Mouse (Mus musculus): ENCODE results near the gene Mak. TPM values are rescaled to one million over a fixed set of nuclear protein-coding genes. Genes with fewer than 3 reads are reported as not detected.
A peak's percentile ranks its signal among the peaks of the same experiment; 100 is the strongest.
"Not testable (repeated sequence)": the region's sequence is repeated elsewhere in the genome, so short reads cannot be mapped to it uniquely, and the experiment has no call there.

The Mak gene
- total RNA-seq, 2 experiments from 2014 or later: 3.1 to 3.9 TPM

DNA sequence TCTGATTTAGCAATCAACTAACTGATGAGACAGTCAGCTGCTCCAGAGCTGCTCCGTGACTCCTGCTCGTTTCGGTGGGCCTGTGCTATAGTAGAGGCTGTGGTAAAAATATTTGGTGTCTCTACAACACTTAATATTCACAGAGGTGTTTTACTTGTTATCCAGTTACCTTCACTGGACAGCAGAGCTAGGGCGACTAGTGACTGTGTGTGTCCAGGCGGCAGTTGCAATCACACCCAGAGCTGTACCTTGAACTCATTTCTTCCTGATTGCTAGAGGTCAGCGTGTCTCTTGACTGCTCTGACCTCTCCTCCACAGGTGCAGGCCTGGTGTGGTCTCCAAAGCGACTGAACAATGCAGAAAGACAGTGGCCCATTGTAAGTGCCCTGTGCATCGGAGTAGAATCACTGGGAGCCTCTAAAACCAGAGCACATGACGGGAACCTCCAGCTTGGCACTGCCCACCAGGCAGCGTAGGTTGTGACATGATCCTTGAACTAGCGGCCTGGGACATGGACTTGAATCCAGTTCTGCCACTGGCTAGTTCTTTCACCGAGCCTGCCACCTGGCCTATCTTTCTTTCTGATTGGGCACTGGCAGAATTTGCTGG lies 62.6 kb downstream of the Mak start:
- intact Hi-C loops (cut with DNase I): loop anchor here (1.0 kb wide), 1 partner anchor 16 kb away; the partner anchor contains the start of gene Pak1ip1
- H3K27ac ChIP-seq: peak overlapping the region; percentile 90
- no peak for DNase-seq (ENCODE audit: extremely low spot score in 1 of 2, low spot score in 2 of 2)
- TF ChIP-seq CTCF (IDR thresholded peaks at IDR 0.05): no peak
- peak overlapping the region; percentile 60 for H3K4me3 ChIP-seq

- peak within 1 kb of the TSS; percentile 90 for H3K27ac ChIP-seq
- peak; percentile 92 to 94 for DNase-seq (ENCODE audit: extremely low spot score in 1 of 2, low spot score in 2 of 2)
- peak within 1 kb of the TSS; percentile 60 for H3K4me3 ChIP-seq
- intact Hi-C loops (cut with DNase I): loop anchor here (1.0 kb wide), 1 partner anchor 15 kb away; the partner anchor contains the start of gene Pak1ip1
- TF ChIP-seq CTCF (IDR thresholded peaks at IDR 0.05): no peak
Observed at GRCm38 (mm10) chr13:41015829-41016634, 63.5 kb downstream of the Mak start, which contains the start of gene Tmem14c. Gene Tmem14c, plus strand, starts transcription at chr13:41016292.

DNA sequence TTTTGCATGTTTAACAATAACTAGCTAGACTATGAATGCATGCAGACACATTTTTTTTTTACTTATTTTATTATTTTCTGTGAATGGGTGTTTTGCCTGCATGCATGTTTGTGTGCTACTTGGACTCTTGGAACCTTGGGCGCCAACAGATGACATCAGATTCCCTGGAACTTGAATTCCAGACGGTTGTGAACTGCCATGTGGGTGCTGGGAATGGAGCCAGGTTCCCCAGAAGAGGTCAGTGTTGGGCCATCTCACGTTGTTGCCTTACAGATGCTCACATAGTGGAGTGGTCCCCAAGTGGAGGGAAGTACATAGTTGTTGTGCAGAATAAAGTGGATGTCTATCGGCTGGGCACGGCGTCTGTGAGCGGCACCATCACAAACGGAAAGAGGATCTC lies 70.6 kb downstream of the Mak start:
- H3K4me3 ChIP-seq: no peak overlapping the region
- H3K27ac ChIP-seq: no peak overlapping the region
- no peak for TF ChIP-seq CTCF (IDR thresholded peaks at IDR 0.05)
- intact Hi-C loops (cut with DNase I): no loop called here
- no peak for DNase-seq (ENCODE audit: extremely low spot score in 1 of 2, low spot score in 2 of 2)

GRCm38 (mm10) chr13:41008271-41008670 lies 71.2 kb downstream of the Mak start:
- H3K4me3 ChIP-seq: no peak overlapping the region
- no peak for DNase-seq (ENCODE audit: extremely low spot score in 1 of 2, low spot score in 2 of 2)
- no peak overlapping the region for H3K27ac ChIP-seq
- intact Hi-C loops (cut with DNase I): no loop called here
- no peak for TF ChIP-seq CTCF (IDR thresholded peaks at IDR 0.05)

GRCm38 (mm10) chr13:41006244-41006643 lies 73.3 kb downstream of the Mak start:
- intact Hi-C loops (cut with DNase I): no loop called here
- Histone ChIP-seq H3K4me3 (no peak overlapping the region), H3K27ac (no peak overlapping the region)
- no peak for TF ChIP-seq CTCF (IDR thresholded peaks at IDR 0.05)
- DNase-seq (ENCODE audit: extremely low spot score in 1 of 2, low spot score in 2 of 2): no peak

DNA sequence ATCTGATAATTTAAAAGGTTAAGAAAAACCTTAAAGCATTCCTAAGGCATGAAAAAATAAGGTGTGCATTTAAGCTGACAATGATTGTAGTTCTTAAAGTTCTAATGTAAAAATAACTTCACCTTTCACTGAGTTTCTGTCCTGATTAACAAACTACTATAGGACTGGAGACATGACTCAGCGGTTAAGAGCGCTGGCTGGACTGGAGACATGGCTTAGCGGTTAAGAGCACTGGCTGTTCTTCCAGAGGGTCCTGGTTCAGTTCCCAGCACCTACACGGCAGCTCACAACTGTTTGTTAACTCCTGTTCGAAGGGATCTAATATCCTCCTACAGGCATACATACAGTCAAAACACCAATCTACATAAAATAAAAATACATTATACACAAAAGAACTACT lies 77.5 kb downstream of the Mak start:
- TF ChIP-seq CTCF (IDR thresholded peaks at IDR 0.05): no peak
- no peak overlapping the region for H3K27ac ChIP-seq
- DNase-seq (ENCODE audit: extremely low spot score in 1 of 2, low spot score in 2 of 2): no peak
- intact Hi-C loops (cut with DNase I): loop anchor here (5.0 kb wide), 1 partner anchor 240 kb away; no protein-coding TSS in a partner anchor
- peak overlapping the region; percentile 63 for H3K4me3 ChIP-seq

- intact Hi-C loops (cut with DNase I): loop anchor here (1.0 to 5.0 kb wide), 2 partner anchors 15 to 241 kb away; partner anchors contain the start of gene Tmem14c
- peak; percentile 93 to 94 for DNase-seq (ENCODE audit: extremely low spot score in 1 of 2, low spot score in 2 of 2)
- peak within 1 kb of the TSS; percentile 99 for H3K27ac ChIP-seq
- H3K4me3 ChIP-seq: peak within 1 kb of the TSS; percentile 63
- no peak for TF ChIP-seq CTCF (IDR thresholded peaks at IDR 0.05)
Observed at GRCm38 (mm10) chr13:41000926-41001639, 78.4 kb downstream of the Mak start, which contains the start of gene Pak1ip1. Gene Pak1ip1, plus strand, starts transcription at chr13:41001023.

DNA sequence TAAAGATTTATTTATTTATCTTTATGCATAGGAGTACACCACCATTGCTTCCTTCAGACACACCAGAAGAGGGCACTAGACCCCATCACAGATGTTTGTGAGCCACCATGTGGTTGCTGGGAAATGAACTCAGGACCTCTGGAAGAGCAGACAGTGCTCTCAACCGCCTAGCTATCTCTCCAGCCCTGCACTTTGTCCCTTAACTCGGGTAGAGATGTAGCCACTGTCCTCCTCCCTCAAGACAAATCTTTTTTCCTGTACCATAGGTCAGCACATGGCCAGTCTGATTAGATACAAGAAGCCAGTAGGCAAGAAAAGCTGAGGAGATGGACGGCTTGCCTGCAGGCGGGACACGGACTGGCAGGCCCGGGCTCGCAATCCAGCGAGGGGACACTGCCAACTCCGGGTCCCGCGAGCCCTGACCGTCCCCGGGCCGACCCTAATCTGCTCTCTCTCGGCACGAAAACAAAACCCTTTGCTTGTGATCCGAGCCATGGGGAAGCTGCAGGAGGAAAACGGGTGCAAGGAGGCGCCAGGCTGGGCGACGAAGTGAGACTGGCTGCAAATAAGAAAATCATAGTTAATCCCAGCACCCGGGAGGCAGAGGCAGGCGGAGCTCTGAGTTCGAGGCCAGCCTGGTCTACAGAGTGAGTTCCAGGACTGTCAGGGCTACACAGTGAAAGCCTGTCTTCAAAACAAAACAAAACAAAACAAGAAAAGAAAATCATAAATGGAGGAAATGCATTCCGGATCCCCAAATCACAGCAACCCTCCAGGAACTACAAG lies 79.2 kb downstream of the Mak start:
- peak; percentile 60 for TF ChIP-seq CTCF (IDR thresholded peaks at IDR 0.05)
- intact Hi-C loops (cut with DNase I): loop anchor here (5.0 kb wide), 1 partner anchor 242 kb away; no protein-coding TSS in a partner anchor

GRCm38 (mm10) chr13:40998537-40998936 lies 81.0 kb downstream of the Mak start:
- H3K4me3 ChIP-seq; DNase-seq (ENCODE audit: extremely low spot score in 1 of 2, low spot score in 2 of 2); intact Hi-C loops (cut with DNase I); H3K27ac ChIP-seq: not testable (repeated sequence)

More for the DNA sequence above, 79.2 kb downstream of the Mak start:
- peak; percentile 15 to 35 for DNase-seq (ENCODE audit: extremely low spot score in 1 of 2, low spot score in 2 of 2)
- Histone ChIP-seq H3K4me3 (peak overlapping the region; percentile 63), H3K27ac (peak overlapping the region; percentile 99)

DNA sequence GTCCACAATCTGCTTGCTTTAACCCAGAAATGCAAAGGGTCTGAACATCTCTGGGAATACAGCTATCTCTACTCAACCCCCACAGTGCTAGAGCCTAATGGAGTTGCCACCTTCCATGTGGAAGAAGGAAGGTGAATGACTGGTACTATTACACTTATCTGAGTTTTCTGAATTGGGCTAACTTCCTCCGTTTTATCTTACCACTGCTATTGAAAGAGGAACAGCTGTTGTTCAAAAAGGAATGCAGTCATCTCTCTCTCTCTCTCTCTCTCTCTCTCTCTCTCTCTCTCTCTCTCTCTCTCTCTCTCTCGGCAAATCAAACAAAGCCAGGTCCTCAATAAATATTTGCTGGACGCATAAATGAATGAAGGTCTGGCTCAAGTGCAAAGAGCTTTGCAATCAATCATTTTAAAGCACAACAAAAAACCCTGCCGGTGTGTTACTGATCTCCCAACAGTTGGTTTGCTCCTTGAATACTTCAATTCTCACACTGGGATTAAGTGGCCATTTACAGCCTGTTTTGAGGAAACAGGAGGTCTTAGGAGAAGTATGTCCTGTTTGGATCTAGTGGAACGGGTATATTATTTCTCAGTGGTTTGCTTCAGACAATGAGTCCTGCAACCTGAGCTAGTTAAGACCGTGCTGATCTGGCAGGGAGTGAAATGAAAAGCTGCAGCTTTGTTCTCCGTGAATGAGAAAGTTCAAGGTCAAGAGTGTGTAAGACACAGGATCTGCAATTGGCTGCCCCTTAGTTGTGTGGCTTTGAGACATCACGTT lies 84.8 kb downstream of the Mak start:
- Histone ChIP-seq H3K4me3 (no peak overlapping the region), H3K27ac (no peak overlapping the region)
- TF ChIP-seq CTCF (IDR thresholded peaks at IDR 0.05): no peak
- no peak for DNase-seq (ENCODE audit: extremely low spot score in 1 of 2, low spot score in 2 of 2)
- intact Hi-C loops (cut with DNase I): no loop called here

All from left cerebral cortex, adult 2 months (tissue).